Mouse (Mus musculus) lung, embryonic 14.5 days (tissue): ENCODE results near the gene Chn1. TPM values are rescaled to one million over a fixed set of nuclear protein-coding genes. Genes with fewer than 3 reads are reported as not detected.
A peak's percentile ranks its signal among the peaks of the same experiment; 100 is the strongest.

Experiments used
- ATAC-seq: fragments of 200-750 bp; cut with Nextera tagmentation; 2 replicates; pipeline ENCODE4 v1.8.0; 2017; ENCODE audit warnings: mild to moderate bottlenecking, moderate TSS enrichment, moderate library complexity; ENCODE audit not compliant: insufficient read depth
- DNase-seq: peaks from one replicate; pipeline ENCODE4 v3.0.0-alpha.2; 2015
- H3K27ac ChIP-seq: fragments of 300-500 bp; sonication (generic); 2 replicates; pipeline ENCODE4 v1.5.1; 2014; ENCODE audit warnings: low read depth, mild to moderate bottlenecking, moderate library complexity
- H3K27me3 ChIP-seq: fragments of 300-500 bp; sonication (generic); 2 replicates; pipeline ENCODE4 v1.6.1; 2014; ENCODE audit warnings: low read length, control low read depth; ENCODE audit not compliant: insufficient read depth
- H3K36me3 ChIP-seq: fragments of 300-500 bp; sonication (generic); 2 replicates; pipeline ENCODE4 v1.6.1; 2014; ENCODE audit warnings: control low read depth; ENCODE audit not compliant: insufficient read depth
- H3K4me1 ChIP-seq: fragments of 300-500 bp; sonication (generic); 2 replicates; pipeline ENCODE4 v1.6.1; 2014; ENCODE audit warnings: antibody characterized with exemption, control low read depth; ENCODE audit not compliant: insufficient read depth
- H3K4me2 ChIP-seq: fragments of 300-500 bp; sonication (generic); 2 replicates; pipeline ENCODE4 v1.6.1; 2014; ENCODE audit warnings: mild to moderate bottlenecking
- H3K4me3 ChIP-seq: fragments of 300-500 bp; sonication (generic); 2 replicates; pipeline ENCODE4 v1.5.1; 2014; ENCODE audit warnings: low read depth, low read length
- H3K9ac ChIP-seq: fragments of 300-500 bp; sonication (generic); 2 replicates; pipeline ENCODE4 v1.6.1; 2014
- H3K9me3 ChIP-seq: fragments of 300-500 bp; sonication (generic); 2 replicates; pipeline ENCODE4 v1.6.1; 2016; ENCODE audit warnings: low read depth, low read length, control low read depth
- CTCF ChIP-seq: IDR thresholded peaks from 2 replicates; pipeline ENCODE4 v1.5.1; 2016; ENCODE audit warnings: antibody characterized with exemption, low read depth
- WGBS: fragments of 180-500 bp; shearing (Covaris S2); extraction: QIAGEN DNeasy Blood & Tissue Kit; methylation state at CpG from one replicate; pipeline ENCODE4 v1.1.7; 2014; 5-methylcytosine and 5-hydroxymethylcytosine counted together
- polyA plus RNA-seq: library from polyadenylated mRNA; unstranded; fragments of >200 nt; fragmentation: Nextera tagmentation; extraction: Ambion mirVana; gene quantifications from 2 replicates; pipeline ENCODE4 v1.2.1, GENCODE M21; 2014

Gene Chn1
- polyA plus RNA-seq, 1 experiment from 2014 or later, result 56.4 TPM

GRCm38 (mm10) chr2:73636387-73636786, 138.8 kb downstream of the Chn1 start:
- no peak for TF ChIP-seq CTCF
- Histone ChIP-seq H3K27ac (no peak overlapping the region), H3K27me3 (no peaks in the 10 kb centered on the region), H3K36me3 (peaks cover 6% of the 10 kb centered on the region; the same call in 1 of the 2 replicates), H3K4me1 (no peaks in the 10 kb centered on the region), H3K4me3 (no peak overlapping the region), H3K4me2 (no peak overlapping the region), H3K9ac (no peak overlapping the region), H3K9me3 (no peaks in the 10 kb centered on the region)
- ATAC-seq (no peak), DNase-seq (no peak)
- WGBS, result 52% methylated on average over 3 of the region's 3 CpGs

- no peak overlapping the region for H3K4me2 ChIP-seq
- H3K27me3 ChIP-seq, result no peaks in the 10 kb centered on the region
- H3K9me3 ChIP-seq, result no peaks in the 10 kb centered on the region
- no peaks in the 10 kb centered on the region for H3K36me3 ChIP-seq
- no peak overlapping the region for H3K9ac ChIP-seq
- H3K4me1 ChIP-seq, result no peaks in the 10 kb centered on the region
- 86% methylated on average over 7 of the region's 7 CpGs for WGBS
- ATAC-seq (no peak), DNase-seq (no peak)
- no peak overlapping the region for H3K27ac ChIP-seq
- no peak for TF ChIP-seq CTCF
- no peak overlapping the region for H3K4me3 ChIP-seq
Measured at GRCm38 (mm10) chr2:73631816-73632215, 143.3 kb downstream of the Chn1 start.

DNA sequence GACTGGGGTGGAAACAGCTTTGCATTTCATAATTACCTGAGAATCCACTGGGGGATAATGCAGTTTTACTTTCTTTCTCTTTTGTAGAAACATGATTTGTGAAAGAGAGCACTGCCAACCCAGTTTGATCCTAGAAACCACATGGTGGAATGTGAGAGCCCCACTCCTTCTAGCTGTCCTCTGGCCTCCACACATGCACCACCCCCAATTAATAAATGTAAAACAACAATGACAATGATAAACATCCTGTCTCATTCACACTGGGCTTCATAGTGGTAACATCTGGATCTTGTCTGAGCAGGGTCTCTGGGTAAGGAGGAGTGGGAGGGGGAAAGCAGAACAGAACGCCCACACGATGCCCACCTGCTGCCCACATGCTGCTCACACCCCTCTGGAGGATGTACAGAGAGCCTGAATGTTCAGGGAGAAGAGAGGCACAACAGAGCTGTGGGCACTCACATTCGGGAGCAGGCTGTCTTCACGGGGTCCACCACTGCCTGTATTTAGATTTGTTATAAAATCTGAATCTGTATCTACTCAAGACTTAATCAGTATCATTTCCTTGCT, 156.6 kb downstream of the Chn1 start:
- WGBS, result 53% methylated on average over 4 of the region's 4 CpGs
- no peak overlapping the region for H3K9ac ChIP-seq
- no peak for DNase-seq
- H3K4me3 ChIP-seq, result no peak overlapping the region
- no peak overlapping the region for H3K4me2 ChIP-seq
- no peaks in the 10 kb centered on the region for H3K27me3 ChIP-seq
- TF ChIP-seq CTCF, result no peak
- peaks cover 19% of the 10 kb centered on the region; the same call in 1 of the 2 replicates for H3K36me3 ChIP-seq
- H3K27ac ChIP-seq, result no peak overlapping the region
- no peaks in the 10 kb centered on the region for H3K4me1 ChIP-seq
- H3K9me3 ChIP-seq, result no peaks in the 10 kb centered on the region
- peak; percentile 31; the same call in 1 of the 2 replicates for ATAC-seq

DNA sequence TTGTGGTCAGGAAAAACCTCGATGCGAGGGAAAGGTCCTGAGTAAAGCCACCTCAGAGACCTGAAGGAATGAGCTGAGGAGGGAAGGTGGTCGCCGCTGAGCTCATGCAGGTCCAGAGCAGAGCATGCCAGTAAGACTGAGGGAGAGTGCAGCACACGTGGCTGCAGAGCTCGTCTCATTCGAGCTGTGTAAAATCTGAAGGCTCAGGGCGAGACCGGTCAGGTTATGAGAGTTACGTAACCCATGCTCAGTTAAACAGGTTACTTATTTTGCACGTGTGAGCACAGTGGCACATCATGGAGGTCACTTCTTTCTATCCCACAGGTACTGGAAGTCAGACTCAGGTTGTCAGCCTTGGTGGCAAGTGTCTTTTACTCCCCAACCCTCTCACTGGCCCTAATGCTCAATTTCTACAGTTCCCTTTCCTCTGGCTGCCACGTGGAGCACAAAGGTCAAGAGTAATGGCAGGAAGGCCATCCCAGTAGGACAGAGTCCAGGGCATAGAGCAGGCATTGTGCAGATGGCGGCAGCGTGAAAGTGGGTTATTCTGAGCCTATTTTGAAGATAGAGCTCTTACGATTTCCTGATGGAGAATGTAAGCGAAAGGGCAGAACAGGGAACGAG, 158.6 kb downstream of the Chn1 start:
- no peak for ATAC-seq
- 86% methylated on average over 17 of the region's 17 CpGs for WGBS
- no peak overlapping the region for H3K4me2 ChIP-seq
- no peaks in the 10 kb centered on the region for H3K4me1 ChIP-seq
- no peak for DNase-seq
- no peak overlapping the region for H3K27ac ChIP-seq
- no peak overlapping the region for H3K9ac ChIP-seq
- peaks cover 16% of the 10 kb centered on the region; the same call in 1 of the 2 replicates for H3K36me3 ChIP-seq
- no peaks in the 10 kb centered on the region for H3K27me3 ChIP-seq
- no peak for TF ChIP-seq CTCF
- H3K4me3 ChIP-seq, result no peak overlapping the region
- H3K9me3 ChIP-seq, result no peaks in the 10 kb centered on the region

DNA sequence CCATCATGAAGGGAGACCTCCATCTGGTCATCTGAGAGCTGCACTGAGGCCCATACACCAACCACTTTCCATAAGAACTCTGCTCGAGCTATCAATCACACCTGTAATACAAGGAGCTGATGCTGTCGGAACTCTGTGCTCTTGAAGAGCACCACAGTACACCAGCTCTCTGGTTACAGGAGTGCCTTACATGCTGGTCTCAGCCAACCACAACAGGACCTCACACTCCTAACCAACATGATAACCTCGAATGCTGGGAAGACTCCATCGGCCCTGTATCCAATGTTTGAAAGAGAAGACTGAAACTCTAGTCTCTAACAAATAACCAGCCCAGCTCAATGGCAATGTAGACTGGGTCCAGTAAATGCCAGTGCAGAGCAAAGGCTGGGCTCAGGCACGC, 159.7 kb downstream of the Chn1 start:
- Histone ChIP-seq H3K4me2 (no peak overlapping the region), H3K4me3 (no peak overlapping the region), H3K27me3 (no peaks in the 10 kb centered on the region), H3K9me3 (no peaks in the 10 kb centered on the region), H3K4me1 (no peaks in the 10 kb centered on the region), H3K36me3 (peaks cover 24% of the 10 kb centered on the region; the same call in 1 of the 2 replicates), H3K27ac (no peak overlapping the region), H3K9ac (no peak overlapping the region)
- WGBS, result 86% methylated on average over 5 of the region's 5 CpGs
- ATAC-seq (no peak), DNase-seq (no peak)
- no peak for TF ChIP-seq CTCF

DNA sequence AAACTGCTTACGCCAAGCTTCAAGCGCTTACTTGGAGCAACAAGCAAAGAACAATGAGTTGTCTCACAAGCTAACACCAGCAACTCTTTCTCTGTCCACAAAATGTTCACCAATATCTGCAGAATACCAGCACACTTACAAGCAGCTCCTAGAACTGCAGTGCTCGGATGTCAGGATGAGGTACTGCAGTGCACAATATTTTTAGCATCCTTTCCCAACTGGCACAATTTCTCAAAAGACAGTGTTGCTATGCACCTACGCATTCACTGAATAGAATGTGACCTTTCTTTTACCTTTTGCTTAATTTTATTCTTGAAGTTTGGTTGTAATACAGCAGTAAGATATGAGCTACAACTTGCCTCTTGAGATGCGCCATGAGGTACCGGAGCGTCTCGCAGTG, 160.8 kb downstream of the Chn1 start:
- Histone ChIP-seq H3K36me3 (peaks cover 24% of the 10 kb centered on the region; the same call in 1 of the 2 replicates), H3K4me2 (no peak overlapping the region), H3K4me1 (no peaks in the 10 kb centered on the region), H3K4me3 (no peak overlapping the region), H3K27me3 (no peaks in the 10 kb centered on the region), H3K27ac (no peak overlapping the region), H3K9me3 (no peaks in the 10 kb centered on the region), H3K9ac (no peak overlapping the region)
- no peak for DNase-seq
- no peak for TF ChIP-seq CTCF
- ATAC-seq, result no peak
- WGBS, result 92% methylated on average over 8 of the region's 8 CpGs

DNA sequence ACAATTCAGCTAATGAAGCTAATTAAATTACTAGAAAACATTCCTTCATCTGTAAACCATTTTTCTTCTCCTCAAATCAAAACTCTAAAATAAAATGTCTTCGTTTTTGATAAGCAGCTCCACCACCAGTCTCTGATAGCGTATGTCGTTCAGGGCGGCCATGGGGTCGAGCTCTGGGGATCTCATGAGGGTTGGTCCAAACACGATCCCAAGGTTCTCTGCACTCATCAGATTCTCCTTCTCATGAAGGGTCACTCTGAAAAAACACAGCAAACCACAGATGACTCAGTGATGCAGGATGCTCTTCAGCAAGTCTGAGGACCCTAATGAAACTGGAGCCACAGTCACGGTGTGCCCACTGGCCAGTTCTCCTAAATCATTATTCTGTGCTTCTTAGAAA, 162.2 kb downstream of the Chn1 start:
- H3K4me2 ChIP-seq, result no peak overlapping the region
- H3K4me3 ChIP-seq, result no peak overlapping the region
- no peak overlapping the region for H3K27ac ChIP-seq
- no peak for ATAC-seq
- no peaks in the 10 kb centered on the region for H3K9me3 ChIP-seq
- no peak for DNase-seq
- no peak overlapping the region for H3K9ac ChIP-seq
- no peak for TF ChIP-seq CTCF
- H3K4me1 ChIP-seq, result no peaks in the 10 kb centered on the region
- peaks cover 24% of the 10 kb centered on the region; the same call in 1 of the 2 replicates for H3K36me3 ChIP-seq
- WGBS, result 89% methylated on average over 7 of the region's 7 CpGs
- H3K27me3 ChIP-seq, result no peaks in the 10 kb centered on the region
